Mouse (Mus musculus) MEL-GATA-1-ER (cell line): ENCODE data around the gene Wsb1.
A peak's percentile ranks its signal among the peaks of the same experiment; 100 is the strongest.
"Not testable (repeated sequence)": the region's sequence is repeated elsewhere in the genome, so short reads cannot be mapped to it uniquely, and the experiment has no call there.

Source experiments
- DNase-seq: peaks from one replicate; pipeline ENCODE4 v3.0.0-alpha.2; 2012; ENCODE audit warnings: low read depth; ENCODE audit errors: extremely low read depth

The Wsb1 gene

DNA sequence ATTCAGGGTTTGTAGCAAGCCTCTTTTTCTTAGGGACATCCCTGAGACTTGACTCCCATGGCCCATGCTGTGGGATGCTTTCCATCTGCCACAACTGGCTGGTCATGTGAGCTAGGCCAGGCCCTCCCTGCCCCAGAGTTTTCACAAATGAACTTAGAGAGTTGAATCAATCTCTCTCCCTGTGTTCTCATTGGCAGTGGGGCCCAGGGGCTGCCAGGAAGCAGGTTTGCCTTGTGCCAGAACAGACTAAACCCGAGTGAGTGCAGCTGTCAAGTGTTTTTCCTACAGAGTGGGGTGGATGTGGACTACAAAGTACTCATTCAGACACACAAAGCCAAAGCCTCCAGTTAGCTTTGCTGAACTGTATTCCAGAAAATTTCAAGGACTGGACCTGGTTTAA is 12.7 kb upstream of the Wsb1 start:
- no peak for DNase-seq

DNA sequence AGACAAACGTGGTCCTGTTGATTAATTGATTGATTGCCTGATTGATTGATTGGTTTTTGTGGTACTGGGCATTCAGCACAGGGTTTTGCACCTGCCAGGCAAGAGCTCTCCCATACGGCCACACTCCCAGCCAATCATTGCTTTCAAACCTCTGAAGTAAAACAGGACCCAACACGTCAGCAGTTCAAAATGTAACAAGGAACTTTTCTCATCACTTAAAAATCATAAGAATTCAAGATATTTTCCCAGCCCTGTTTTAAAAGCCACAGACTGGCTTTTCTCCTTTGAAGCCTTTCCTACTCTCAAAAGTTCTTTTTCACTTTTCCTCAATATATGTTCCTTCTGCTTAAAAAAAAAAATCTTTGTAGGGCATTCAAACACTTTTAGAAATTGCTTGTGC is 9.9 kb upstream of the Wsb1 start:
- no peak for DNase-seq

DNA sequence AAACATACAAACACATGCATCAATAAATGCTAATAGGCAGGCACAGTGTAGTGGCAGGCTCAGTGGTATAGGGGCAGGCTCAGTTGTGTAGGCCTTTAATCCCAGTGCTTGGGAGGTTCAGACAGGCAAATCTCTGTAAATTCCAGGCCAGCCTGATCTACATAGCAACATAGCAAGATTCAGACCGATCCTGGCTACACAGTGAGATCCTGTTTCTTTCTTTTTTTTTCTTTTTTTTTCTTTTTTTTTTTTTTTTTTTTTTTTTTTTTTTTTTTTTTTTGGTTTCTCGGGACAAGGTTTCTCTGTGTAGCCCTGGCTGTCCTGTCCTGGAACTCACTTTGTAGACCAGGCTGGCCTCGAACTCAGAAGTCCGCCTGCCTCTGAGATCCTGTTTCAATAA is 5.7 kb upstream of the Wsb1 start:
- DNase-seq = not testable (repeated sequence)

DNA sequence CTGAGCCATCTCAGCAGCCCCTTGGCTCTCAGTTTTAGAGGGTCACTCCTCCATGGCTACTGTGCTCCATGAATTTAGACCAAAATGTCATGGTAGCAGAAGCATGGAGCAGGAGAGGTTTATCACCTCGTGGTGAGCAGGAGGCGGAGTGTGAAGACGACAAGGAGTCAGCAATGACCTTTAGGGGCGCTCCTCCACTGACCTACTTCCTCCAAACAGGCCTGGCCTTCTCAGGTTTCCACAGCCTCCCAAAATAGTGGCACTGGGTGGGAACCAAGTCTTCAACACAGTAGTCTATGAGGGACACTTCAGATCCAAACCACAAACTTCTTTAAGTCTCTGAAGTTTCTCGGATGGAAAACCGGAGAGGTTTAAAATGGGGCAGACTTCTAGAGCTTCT is 4.3 kb upstream of the Wsb1 start:
- DNase-seq = no peak

DNA sequence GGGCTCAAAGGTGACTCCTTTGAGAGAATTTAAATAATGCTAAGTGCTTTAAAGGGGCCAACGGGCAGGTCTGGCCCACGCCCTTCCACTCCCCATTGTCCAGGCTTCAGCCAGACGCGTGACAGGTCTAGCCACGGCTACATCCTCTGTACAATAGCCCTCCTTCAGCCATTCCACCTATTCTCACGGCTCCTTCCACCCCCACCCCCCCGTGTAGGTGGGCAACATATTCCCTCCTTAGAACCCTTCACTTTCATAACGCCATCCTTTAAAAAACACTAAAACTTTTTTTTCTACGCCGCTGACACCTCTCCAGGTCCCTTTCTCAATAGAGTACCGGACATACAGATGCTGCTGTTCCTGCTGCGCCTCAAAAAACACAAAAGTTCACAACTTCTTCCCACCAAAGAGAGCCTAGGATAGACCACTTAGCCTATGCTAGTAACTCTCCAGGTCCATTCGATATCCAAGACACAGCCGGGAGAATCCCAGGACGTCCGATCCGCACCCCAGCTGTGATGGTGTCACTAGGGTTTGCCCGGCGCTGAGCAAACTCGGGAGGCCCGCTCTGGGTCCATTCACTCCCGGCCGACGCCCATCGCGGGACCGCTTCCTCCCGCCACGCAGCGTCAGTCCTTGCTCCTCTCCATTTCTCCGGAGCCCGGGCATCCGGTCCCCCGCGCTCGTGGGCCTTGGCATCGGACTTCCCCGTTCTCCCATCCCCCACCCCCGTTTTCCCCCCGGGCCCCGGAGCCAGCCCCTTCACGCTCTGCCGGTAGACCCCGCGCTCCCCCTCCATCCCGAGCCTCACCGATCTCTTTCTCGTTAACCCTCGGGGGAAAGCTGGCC is 705 bp downstream of the Wsb1 start:
- peak; percentile 7 for DNase-seq

DNA sequence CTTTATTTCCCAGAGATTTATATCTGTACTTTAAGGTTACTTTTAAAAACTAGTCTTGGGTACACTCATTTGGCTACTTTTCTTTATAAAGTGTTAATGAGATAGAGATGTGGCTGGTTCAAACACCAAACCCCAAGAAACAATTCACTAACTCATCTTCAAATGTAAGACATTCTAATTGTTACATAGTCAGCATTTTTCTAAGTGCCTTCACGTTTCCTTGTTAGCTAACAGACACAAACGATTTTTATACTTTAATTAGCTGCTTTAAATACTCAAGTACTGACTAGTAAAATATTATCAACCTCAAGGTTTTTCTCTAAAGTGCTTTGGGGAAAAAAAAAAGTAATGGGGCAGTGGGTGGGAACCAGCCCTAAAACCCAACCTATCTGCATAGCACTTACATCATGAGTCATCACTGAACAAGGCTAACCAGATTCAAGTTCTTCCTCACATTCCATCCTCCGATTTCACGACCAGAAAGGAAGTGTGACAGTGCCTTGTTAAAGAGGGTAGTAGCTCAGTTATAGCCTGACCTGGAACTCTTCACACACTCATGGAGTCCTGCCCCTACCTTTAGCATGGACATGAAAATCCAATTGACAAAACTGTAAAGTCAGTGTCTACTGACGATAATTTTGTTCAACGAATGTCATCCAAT is 1.5 kb downstream of the Wsb1 start:
- peak; percentile 72 for DNase-seq

DNA sequence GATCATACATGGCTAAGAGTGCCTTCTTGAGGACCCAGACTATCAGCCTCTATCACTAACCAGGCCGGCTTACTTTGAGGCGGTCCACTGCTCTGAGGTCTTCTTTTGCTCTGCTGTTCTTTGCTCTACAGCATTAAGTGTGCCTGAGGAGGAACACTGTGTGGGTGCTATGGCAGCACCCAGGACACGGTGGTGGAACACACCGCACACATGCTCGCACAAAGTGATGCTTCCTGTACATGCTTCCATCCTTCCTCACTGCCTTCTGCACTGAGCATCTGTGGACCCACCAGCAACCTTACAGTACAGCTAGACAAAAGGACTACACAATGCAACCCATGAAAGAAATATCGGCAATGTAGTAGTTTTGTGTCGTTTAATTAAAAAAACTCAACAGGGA is 15.4 kb downstream of the Wsb1 start:
- DNase-seq = no peak

DNA sequence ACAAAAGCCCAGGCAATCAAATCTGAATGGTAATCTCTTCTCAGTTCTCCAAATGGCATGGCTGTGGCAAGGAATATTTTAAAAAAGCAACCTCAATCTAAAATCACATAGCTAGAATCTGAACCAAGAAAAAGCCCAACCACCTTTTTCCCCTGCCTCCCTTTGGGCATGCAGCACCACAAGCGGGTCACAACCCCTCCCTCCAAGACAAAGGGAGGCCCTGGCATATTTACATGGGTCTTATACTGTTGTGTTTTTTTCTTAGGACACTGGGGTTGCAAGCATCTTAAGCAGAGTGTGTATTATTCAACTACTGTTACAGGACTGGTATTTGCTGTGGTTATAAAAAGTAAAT is 16.1 kb downstream of the Wsb1 start:
- no peak for DNase-seq

DNA sequence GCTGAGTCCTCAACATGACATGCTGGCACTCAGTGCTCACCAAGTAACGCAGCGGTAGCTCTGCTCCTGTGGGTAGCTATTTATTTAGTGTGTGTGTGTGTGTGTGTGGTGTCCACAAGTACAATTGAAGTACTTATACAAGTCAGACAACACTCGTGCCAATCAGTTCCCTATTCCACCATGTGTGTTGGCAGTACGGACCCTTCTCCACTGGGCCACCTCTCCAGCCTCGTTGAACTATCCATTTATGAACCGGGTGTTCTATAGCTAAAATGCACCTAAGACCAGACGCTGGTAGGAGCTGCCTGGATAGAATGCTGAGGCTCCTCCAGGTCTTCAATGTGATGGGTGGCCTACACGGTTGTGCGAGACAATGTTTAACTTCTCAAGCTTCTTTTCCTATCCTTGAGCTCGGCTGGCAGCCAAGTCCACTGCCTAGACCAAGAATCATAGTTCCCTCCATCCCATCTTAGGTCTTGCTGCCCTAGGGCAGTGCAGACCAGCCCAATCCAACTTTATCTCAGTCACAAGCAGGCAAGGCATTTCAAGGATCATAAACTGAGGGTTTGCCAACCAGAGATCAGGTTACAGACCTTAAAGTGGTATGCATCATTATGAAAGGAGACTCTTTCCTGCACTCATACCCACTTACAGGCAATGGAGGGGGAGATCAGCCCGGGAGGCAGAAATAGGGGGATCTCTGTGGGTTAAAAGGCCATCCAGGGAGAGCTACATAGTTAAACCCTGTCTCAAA is 16.6 kb downstream of the Wsb1 start:
- DNase-seq = no peak

DNA sequence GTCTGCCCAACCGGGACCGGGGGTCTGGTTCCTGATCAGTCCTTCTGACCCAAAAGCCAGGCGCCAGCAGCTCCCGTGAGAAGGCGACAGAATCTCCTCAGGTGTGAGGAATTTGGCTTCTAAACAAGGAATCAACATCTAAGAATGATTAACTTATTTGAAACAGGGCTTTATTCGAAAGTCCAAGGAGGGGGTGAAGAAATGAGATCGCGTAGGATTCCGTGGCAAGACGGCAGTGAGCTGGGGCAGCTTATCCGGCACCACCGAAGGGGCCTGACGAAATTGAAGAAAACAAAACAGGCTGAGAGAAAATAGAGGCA is 24.3 kb downstream of the Wsb1 start:
- DNase-seq = no peak

DNA sequence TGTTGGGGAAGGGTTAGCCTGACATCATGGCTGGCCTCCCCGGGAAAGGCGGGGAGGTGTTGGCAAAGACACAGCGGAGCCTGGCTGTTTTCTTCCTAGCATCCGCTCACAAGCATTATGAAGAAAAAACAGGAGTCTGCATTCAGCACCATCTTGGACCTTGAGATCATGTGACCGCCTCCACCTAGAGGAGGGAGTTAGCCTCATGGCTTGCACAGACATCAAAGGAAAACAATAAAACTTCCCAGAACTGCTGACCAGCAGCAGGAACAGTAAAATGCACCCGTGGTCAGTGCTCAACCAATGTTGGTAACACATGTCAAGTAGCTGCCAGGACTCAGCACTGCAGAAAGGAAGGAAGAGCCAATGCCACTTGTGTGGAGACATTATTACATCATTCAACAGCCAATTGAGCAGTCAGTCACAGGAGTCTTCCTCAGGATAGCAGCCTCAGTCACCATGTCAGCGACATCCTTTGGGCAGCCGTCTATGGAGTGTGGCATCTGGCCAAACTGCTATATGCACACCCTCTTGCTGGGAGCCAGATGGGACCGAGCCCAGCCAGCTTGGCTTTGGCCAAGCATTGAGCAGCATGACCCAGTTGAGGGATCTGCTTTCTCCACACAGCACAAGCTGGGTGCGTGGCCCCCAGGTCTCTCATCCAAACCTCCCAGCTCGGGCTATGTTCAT is 24.8 kb downstream of the Wsb1 start:
- DNase-seq = no peak

DNA sequence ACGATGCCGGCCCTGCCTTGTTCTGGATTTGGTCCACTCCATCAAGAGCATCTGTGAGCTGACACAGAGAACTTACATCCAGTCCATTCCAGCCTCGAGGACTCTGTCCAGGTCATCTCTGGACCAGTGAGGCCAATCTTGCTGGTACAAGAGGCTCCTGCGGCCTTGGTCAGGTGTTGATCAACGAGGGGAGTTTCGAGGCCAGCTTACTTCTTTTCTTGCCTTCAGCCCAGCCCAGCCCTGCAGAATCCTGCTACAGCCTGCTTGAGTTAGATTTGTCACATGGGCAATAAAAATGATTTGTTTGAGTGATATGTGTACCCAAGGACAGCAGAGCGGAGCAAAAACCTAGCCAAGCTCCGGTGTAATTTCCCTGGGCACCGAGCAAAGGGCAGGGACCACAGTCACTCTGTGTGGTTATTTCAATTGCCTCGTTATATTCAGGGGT is 25.4 kb downstream of the Wsb1 start:
- no peak for DNase-seq

DNA sequence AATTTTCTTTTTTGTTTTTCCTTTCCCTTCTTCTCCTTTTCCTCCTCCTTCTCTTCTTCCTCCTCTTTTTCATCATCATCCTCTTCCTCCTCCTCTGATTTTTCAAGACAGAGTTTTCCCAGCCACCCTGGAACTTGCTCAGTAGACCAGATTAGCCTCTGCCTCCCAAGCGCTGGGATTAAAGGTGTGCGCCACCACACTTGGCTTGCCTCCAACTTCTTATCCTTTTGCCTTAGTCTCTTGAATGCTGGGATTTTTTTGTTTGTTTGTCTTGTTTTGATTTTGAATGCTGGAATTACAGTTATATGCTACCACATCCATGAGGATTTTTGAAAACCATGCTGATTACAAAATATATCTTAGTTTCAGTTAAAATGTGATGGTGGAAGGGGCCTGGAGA is 26.4 kb downstream of the Wsb1 start:
- DNase-seq = no peak

DNA sequence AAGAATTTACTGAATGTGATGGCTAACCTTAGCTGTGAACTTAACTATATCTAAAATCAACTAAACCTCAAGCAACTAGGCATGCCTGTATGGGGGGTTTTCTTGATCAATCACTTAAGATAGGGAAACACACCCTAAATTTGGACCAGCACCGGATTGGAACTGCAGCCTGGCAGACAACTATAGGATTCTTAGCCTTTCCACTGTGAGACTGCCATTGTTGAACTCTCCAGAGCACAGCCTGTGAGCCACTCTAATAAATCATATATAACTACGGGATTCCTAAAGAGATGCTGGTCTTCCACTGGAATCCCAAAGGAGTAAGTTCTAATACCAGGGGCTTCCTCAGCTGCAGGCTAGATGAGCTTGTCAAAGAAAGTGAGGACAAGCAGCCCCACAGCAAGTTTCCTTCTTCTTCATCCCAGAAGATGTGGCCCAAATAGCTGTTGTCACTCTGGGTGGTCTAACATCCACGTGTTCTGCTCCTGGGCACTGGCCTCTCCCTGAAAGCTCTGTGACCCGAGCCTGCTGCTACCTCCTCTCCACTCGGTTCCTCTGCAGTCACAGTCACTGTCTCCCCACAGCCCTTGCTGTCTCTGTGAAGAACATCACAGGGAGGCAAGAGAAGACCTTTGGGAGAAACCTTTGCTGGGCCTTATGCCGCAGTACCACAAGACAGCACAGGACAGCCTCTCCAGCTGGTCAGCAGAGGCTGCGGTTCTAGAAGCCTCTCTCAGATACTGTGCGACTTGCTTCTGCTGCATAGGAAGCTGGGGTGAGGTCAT is 28.9 kb downstream of the Wsb1 start:
- DNase-seq = no peak

DNA sequence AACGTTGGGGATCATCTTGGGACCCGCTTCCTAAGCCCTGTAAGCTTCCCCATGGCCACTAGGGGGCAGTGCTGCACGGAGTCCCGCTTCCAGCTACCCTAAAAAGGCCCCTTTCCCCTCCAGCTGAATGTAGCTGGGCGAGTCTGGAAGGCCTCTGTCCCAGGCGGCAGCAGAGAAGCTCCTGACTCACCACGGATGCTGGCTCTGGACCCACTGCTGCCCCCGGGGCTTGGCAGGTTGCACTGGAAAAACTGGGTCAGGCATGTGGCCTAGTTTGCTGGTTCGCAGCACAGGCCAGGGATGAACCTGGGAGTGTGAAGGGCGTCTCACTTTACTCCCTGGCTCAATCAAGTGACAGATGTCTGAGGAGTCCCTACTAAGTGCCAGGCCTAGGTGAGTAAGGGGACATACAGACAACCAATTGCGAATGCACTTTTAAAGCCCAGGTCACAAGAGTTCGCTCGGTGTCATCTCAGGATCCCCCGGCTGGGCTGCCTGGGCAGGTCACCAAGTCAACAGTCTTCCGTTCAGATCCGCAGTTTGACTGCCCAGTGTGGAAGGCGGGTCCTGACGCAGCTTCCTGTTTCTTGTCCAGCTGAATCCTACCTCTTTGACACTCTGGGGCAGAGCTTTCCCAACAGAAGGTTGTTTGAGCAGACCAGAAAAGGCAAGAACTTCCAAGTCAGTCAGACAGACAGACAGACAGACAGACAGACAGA is 29.8 kb downstream of the Wsb1 start:
- DNase-seq = peak; percentile 59

DNA sequence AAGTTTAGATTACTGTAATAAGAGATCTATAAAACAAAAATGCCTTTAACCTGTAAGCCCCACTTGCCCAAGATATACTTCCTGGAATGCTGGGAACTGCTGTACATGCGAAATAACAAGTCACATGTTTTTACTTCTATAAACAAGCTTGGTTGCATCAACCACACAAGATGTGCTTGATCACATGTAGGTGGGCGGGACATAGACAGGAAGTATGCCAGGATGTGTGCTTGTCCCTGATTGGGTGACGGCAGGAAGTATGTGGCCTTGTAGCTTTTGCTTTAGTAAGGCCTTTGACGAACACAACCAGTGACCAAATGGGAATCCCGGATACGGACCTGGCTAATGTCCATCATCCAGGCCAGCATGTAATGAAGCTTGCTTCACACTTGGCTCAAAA is 31.1 kb downstream of the Wsb1 start:
- DNase-seq = peak; percentile 55

DNA sequence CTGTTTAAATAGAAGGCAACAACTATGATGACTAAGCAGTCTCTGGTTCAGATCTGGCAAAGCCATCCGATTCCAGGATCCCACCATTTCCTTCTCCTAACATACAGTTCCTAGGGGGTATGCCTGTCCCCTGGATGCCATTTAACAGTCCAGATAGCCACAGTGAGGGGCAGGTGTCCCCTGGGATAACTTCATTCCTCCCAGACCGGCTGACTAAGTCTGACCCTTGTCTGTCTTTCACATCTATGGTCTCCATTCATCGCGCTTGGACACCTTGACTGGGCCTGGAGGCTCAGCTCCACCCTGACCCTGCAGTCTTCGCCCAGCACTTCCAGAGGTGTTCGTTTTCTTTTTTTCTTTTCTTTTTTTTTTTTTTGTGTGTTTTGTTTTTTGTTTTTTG is 31.8 kb downstream of the Wsb1 start:
- no peak for DNase-seq

DNA sequence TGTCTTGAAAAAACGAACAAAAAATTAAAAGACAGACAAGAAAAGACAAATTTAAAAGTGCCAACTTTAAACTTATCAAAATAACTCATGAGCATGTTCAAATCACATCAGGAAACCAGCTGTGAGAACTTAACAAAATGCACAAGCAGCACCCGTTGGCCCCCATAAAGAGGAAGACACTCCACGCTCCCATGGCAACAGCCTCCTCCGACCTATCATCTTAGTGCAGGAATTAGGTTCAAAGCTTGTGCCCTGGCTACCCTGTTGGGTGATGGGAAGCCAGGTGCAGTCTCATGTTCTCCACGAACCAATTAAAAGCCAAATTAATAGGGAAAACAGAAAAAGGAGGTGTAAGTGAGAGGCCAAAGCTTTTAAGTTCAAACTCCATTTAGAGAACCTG is 32.8 kb downstream of the Wsb1 start:
- DNase-seq = no peak

DNA sequence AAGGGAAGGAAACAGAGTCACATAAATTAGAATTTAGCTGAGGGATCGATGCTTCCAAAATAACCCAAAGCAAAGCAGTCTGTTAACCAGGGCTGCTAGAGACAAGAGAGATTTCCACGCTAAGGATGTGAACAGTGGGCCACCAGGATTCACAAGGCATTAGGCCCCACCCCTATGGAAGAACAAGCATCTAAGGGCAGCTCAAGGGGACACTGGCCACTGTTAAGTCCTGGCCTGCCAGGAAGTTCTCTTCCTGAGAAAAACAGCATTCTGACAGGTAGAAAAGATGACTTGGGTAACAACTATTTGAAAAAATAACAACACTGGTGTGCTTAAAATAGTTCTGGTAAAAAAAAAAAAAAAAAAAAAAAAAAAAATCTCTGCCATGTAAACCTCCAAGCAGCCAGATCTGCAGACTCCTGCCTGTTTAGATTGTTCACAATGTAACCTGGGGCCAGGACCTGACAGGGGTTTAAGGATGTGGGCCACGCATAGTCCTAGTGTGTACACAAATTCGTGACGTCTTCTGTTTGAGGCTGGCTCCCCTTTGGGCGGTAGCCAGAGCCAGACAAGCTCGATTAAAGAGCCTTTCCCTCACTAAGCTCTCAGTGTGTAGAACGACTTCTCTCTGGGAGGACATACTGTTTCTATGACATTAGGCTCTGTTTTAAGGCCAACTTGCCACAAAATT is 35.4 kb downstream of the Wsb1 start:
- no peak for DNase-seq

DNA sequence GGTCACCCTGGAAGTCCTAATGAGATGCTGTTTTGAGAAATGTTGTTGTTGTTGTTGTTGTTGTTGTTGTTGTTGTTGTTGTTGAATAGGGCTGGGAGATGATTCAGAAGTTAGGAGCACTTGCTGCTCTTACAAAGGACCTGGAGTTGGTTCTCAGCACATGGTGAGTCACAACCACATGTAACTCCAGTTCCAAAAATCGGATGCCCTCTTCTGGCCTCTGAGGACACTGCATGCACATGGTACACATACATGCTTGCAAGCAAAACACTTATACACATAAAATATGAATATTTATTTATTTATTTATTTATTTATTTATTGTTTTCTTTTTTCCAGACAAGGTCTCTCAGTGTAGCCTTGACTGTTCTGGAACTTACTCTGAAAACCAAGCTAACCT is 36.4 kb downstream of the Wsb1 start:
- DNase-seq = no peak
